Comparison of ENCODE assay signal across 9 mouse cellular contexts in genomic region chr1:57339156-57339796, GRCm38 (mm10). TPM values are rescaled to one million over a fixed set of nuclear protein-coding genes. Genes with fewer than 3 reads are reported as not detected.
DNase-seq lines count a peak whose midpoint lies in the region; ATAC-seq and TF ChIP-seq lines count a peak whose summit lies in the region.
"Had no signal": no experiment of that assay in that cellular context is flagged by ENCODE, and none has a peak within 500 bp of the region (broad histone marks: within the 10 kb centered on the region; RNA-seq: fewer than 3 reads in every experiment).

No protein-coding gene starts in this region.

- no peaks in the 10 kb centered on the region for H3K9me3 ChIP-seq in ES-Bruce4 (replicated peaks; ENCODE audit: control insufficient read depth, insufficient read depth, low read length, poor library complexity, severe bottlenecking)
- H3K9me3 ChIP-seq: forebrain, embryonic 15.5 days had no signal

- DNase-seq in layer of hippocampus, adult 2 months (ENCODE audit: low spot score in 2 of 2) = no peak
- DNase-seq in layer of hippocampus, postnatal 10 days (ENCODE audit: low spot score in 2 of 2) = no peak
- no peak for DNase-seq in Patski (ENCODE audit: low read depth, low spot score)
- DNase-seq in lung, postnatal 36 days = peak; percentile 25
- no peak for DNase-seq in thymus, postnatal 0 days (ENCODE audit: low spot score)
- no peak for DNase-seq in right cerebral cortex, adult 18-20 months

- TF ChIP-seq POLR2A in ES-Bruce4 (IDR thresholded peaks at IDR 0.05; ENCODE audit: insufficient read depth, low read length) = no peak

- POLR2A ChIA-PET in Patski (lab: Charles Lee) = no interaction called here

- no peak for TF ChIP-seq EP300 in ES-Bruce4 (IDR thresholded peaks at IDR 0.05; ENCODE audit: insufficient read depth, low read depth, low read length)

- peak; percentile 84 for TF ChIP-seq CTCF in layer of hippocampus, adult 2 months (conservative IDR thresholded peaks at IDR 0.05)
- TF ChIP-seq CTCF in ES-Bruce4 (IDR thresholded peaks at IDR 0.05; ENCODE audit: low read depth, low read length) (peak; percentile 2), Patski (IDR thresholded peaks at IDR 0.05) (peak; percentile 54)

- no peak overlapping the region for H3K27ac ChIP-seq in layer of hippocampus, adult 2 months
- H3K27ac ChIP-seq in ES-Bruce4 (ENCODE audit: insufficient read depth, low read length) = no peak overlapping the region
- H3K27ac ChIP-seq: forebrain, embryonic 15.5 days had no signal

- in situ Hi-C loops in Patski (cut with MboI; ENCODE audit: low pct_unique_long_range_greater_than_20kb) = no loop called here

- CTCF ChIA-PET in Patski (lab: Charles Lee) = interaction anchor here (0.8 to 1.7 kb wide), 3 partner anchors 12 to 47 kb away, joined by 3 read pairs; no protein-coding TSS in a partner anchor

- H3K27me3 ChIP-seq in ES-Bruce4 (ENCODE audit: control insufficient read depth, insufficient read depth, low read length, poor library complexity, severe bottlenecking) (no peaks in the 10 kb centered on the region), Patski (peaks cover 24% of the 10 kb centered on the region)
- H3K27me3 ChIP-seq: forebrain, embryonic 15.5 days had no signal

- no peak overlapping the region for H3K4me3 ChIP-seq in layer of hippocampus, adult 2 months
- H3K4me3 ChIP-seq in ES-Bruce4 (ENCODE audit: low read depth, low read length) = no peak overlapping the region
- H3K4me3 ChIP-seq: forebrain, embryonic 15.5 days had no signal

- H3K4me1 ChIP-seq in ES-Bruce4 (ENCODE audit: control insufficient read depth, insufficient read depth, low read length) = no peaks in the 10 kb centered on the region

- no peaks in the 10 kb centered on the region for H3K36me3 ChIP-seq in ES-Bruce4 (ENCODE audit: control insufficient read depth, insufficient read depth, low read length, poor library complexity, severe bottlenecking)
- H3K36me3 ChIP-seq: forebrain, embryonic 15.5 days had no signal

- no peak for ATAC-seq in Patski
- ATAC-seq: midbrain, embryonic 16.5 days had no signal

- H3K9ac ChIP-seq in ES-Bruce4 (ENCODE audit: low read depth, poor library complexity, severe bottlenecking) = no peak overlapping the region
- H3K9ac ChIP-seq: forebrain, embryonic 15.5 days had no signal

RNA-seq across cellular contexts. Expression of gene 1700066M21Rik, which starts 38.1 kb away (rescaled TPM):
- total RNA-seq in layer of hippocampus, adult 2 months (2021) = 10 to 100 TPM; 22.2 to 24.5 TPM
- 10 to 100 TPM; 19.9 to 21.5 TPM for total RNA-seq in layer of hippocampus, postnatal 10 days (2021)
- polyA plus RNA-seq in ES-Bruce4 (2011; ENCODE audit: insufficient read depth, insufficient read length, low read depth, missing spikeins) = 5.9 and 6.1 TPM in 2 replicates
- polyA plus RNA-seq in Patski (2021) = 11.6 TPM
- 7.3 TPM in 2 replicates for polyA plus RNA-seq in thymus, postnatal 0 days (2015; fragmentation: Nextera tagmentation; extraction: Ambion mirVana)

Comparison
In these comparisons a context has a peak if more than half of its experiments do, and no peak if none do; other contexts are left out.
1. CTCF ChIP-seq: peak in every context shown above with its lines; median percentile 84 in layer of hippocampus, adult 2 months; 54 in Patski; 2 in ES-Bruce4.